Mouse (Mus musculus): ENCODE results near the gene Serinc3. TPM values are rescaled to one million over a fixed set of nuclear protein-coding genes. Genes with fewer than 3 reads are reported as not detected.
A peak's percentile ranks its signal among the peaks of the same experiment; 100 is the strongest.

The Serinc3 gene
- polyA plus RNA-seq, 1 experiment from 2014 or later: 54.3 TPM

DNA sequence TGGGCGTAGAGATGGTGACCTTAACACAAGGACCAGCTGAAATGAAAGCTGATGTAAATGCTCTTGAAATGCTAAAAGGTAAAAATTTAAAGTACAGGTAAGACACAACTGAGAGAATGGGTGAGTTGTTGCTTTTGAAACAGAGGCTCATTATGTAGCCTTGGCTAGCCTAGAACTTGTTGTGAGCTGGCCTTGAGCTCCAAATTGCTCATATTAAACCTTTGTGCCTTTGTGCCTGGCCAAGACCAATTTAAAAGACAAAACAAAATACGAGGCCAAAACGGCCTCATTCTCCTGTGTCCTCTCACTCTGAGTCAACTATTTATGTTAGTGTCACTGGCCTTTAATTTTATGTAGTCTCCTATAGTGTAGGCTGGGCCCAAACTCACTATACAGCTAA lies 42.0 kb upstream of the Serinc3 start:
- ATAC-seq (replicated peaks; ENCODE audit: low FRiP score, low TSS enrichment, low read depth) (no peak), DNase-seq (ENCODE audit: low spot score) (no peak)
- Histone ChIP-seq H3K9me3 (ENCODE audit: control insufficient read depth, low read length) (no peaks in the 10 kb centered on the region), H3K27me3 (replicated peaks; ENCODE audit: control insufficient read depth, insufficient read depth, low read length) (no peaks in the 10 kb centered on the region), H3K4me2 (ENCODE audit: low read length) (no peak overlapping the region), H3K4me1 (replicated peaks; ENCODE audit: control insufficient read depth, insufficient read depth, low read length) (peaks cover 42% of the 10 kb centered on the region), H3K4me3 (ENCODE audit: low read depth, low read length) (no peak overlapping the region), H3K27ac (ENCODE audit: low read depth) (no peak overlapping the region), H3K36me3 (ENCODE audit: control insufficient read depth, insufficient read depth, low read length) (no peaks in the 10 kb centered on the region), H3K9ac (ENCODE audit: low read length) (no peak overlapping the region)
- WGBS: 60% methylated on average over 3 of the region's 3 CpGs

DNA sequence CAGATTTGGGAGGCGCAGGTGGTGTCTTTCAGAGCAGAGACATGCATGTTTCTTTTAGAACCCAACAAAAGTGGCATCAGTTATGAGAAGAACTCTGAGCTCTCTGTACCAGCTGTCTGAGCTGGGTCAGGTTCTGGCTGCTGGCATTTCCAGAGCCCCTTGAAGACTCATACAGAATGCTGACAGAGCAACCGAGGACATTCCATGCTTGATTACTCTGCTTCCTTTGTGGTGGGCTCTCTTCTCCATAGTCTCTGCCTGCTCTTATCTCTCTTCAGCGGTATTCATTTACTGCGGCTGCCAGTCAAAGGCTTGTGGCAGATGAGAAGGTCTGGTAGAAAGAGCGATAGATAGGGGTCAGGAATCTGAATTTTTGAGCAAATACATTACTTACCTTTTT lies 41.3 kb upstream of the Serinc3 start:
- 51% methylated on average over 5 of the region's 5 CpGs for WGBS
- H3K9me3 ChIP-seq (ENCODE audit: control insufficient read depth, low read length): no peaks in the 10 kb centered on the region
- no peak for ATAC-seq (replicated peaks; ENCODE audit: low FRiP score, low TSS enrichment, low read depth)
- no peaks in the 10 kb centered on the region for H3K36me3 ChIP-seq (ENCODE audit: control insufficient read depth, insufficient read depth, low read length)
- H3K27ac ChIP-seq (ENCODE audit: low read depth): peak overlapping the region; percentile 4; the same call in 1 of the 2 replicates
- peak overlapping the region; percentile 5; the same call in 1 of the 2 replicates for H3K4me2 ChIP-seq (ENCODE audit: low read length)
- H3K9ac ChIP-seq (ENCODE audit: low read length): no peak overlapping the region
- DNase-seq (ENCODE audit: low spot score): no peak
- peaks cover 40% of the 10 kb centered on the region for H3K4me1 ChIP-seq (replicated peaks; ENCODE audit: control insufficient read depth, insufficient read depth, low read length)
- no peak overlapping the region for H3K4me3 ChIP-seq (ENCODE audit: low read depth, low read length)
- no peaks in the 10 kb centered on the region for H3K27me3 ChIP-seq (replicated peaks; ENCODE audit: control insufficient read depth, insufficient read depth, low read length)

DNA sequence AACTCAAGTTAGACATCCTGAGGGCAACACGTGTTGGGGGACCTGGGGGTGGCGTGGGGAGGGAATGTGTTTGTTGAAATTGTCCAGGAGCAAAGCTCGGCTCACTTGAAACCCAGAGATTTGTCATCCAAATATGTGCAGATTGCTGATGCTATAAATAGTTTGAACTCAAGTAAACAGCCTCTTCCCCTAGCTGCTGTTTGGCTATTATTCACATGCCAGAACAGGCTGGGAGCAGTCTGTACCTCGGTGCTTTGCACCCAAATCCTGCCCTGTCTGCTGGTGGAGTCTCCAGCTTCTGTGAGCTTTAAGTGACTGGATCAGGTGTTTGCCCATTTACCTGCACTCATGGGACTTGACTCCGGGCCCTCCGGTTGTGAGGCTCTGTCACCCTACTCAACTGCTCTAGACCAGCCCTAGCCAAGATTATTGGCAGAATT lies 40.9 kb upstream of the Serinc3 start:
- Histone ChIP-seq H3K9me3 (ENCODE audit: control insufficient read depth, low read length) (no peaks in the 10 kb centered on the region), H3K9ac (ENCODE audit: low read length) (no peak overlapping the region), H3K4me1 (replicated peaks; ENCODE audit: control insufficient read depth, insufficient read depth, low read length) (peaks cover 40% of the 10 kb centered on the region), H3K27me3 (replicated peaks; ENCODE audit: control insufficient read depth, insufficient read depth, low read length) (no peaks in the 10 kb centered on the region), H3K27ac (ENCODE audit: low read depth) (peak overlapping the region; percentile 4; the same call in 1 of the 2 replicates), H3K4me3 (ENCODE audit: low read depth, low read length) (no peak overlapping the region), H3K36me3 (ENCODE audit: control insufficient read depth, insufficient read depth, low read length) (no peaks in the 10 kb centered on the region), H3K4me2 (ENCODE audit: low read length) (peak overlapping the region; percentile 5; the same call in 1 of the 2 replicates)
- 22% methylated on average over 6 of the region's 6 CpGs for WGBS
- DNase-seq (ENCODE audit: low spot score) (no peak), ATAC-seq (replicated peaks; ENCODE audit: low FRiP score, low TSS enrichment, low read depth) (0 out of 2 replicates have a peak, but pooled peaks have one; percentile 40)

GRCm38 (mm10) chr2:163685287-163685686 lies 40.4 kb upstream of the Serinc3 start:
- H3K4me2 ChIP-seq (ENCODE audit: low read length): 0 out of 2 replicates have a peak overlapping the region, but pooled peaks have one; percentile 5
- H3K4me1 ChIP-seq (replicated peaks; ENCODE audit: control insufficient read depth, insufficient read depth, low read length): peaks cover 38% of the 10 kb centered on the region
- no peak for ATAC-seq (replicated peaks; ENCODE audit: low FRiP score, low TSS enrichment, low read depth)
- H3K36me3 ChIP-seq (ENCODE audit: control insufficient read depth, insufficient read depth, low read length): no peaks in the 10 kb centered on the region
- no peaks in the 10 kb centered on the region for H3K27me3 ChIP-seq (replicated peaks; ENCODE audit: control insufficient read depth, insufficient read depth, low read length)
- no peak overlapping the region for H3K9ac ChIP-seq (ENCODE audit: low read length)
- H3K4me3 ChIP-seq (ENCODE audit: low read depth, low read length): no peak overlapping the region
- WGBS: 15% methylated on average over 4 of the region's 4 CpGs
- H3K27ac ChIP-seq (ENCODE audit: low read depth): peak overlapping the region; percentile 51; the same call in 1 of the 2 replicates
- DNase-seq (ENCODE audit: low spot score): no peak
- no peaks in the 10 kb centered on the region for H3K9me3 ChIP-seq (ENCODE audit: control insufficient read depth, low read length)

GRCm38 (mm10) chr2:163682344-163682743 lies 37.4 kb upstream of the Serinc3 start:
- Histone ChIP-seq H3K27me3 (replicated peaks; ENCODE audit: control insufficient read depth, insufficient read depth, low read length) (no peaks in the 10 kb centered on the region), H3K27ac (ENCODE audit: low read depth) (no peak overlapping the region), H3K9ac (ENCODE audit: low read length) (no peak overlapping the region), H3K36me3 (ENCODE audit: control insufficient read depth, insufficient read depth, low read length) (no peaks in the 10 kb centered on the region), H3K4me1 (replicated peaks; ENCODE audit: control insufficient read depth, insufficient read depth, low read length) (peaks cover 36% of the 10 kb centered on the region), H3K4me2 (ENCODE audit: low read length) (no peak overlapping the region), H3K9me3 (ENCODE audit: control insufficient read depth, low read length) (no peaks in the 10 kb centered on the region), H3K4me3 (ENCODE audit: low read depth, low read length) (no peak overlapping the region)
- no peak for DNase-seq (ENCODE audit: low spot score)
- ATAC-seq (replicated peaks; ENCODE audit: low FRiP score, low TSS enrichment, low read depth): no peak
- WGBS: 74% methylated on average over 2 of the region's 2 CpGs

- Histone ChIP-seq H3K27ac (ENCODE audit: low read depth) (no peak overlapping the region), H3K4me1 (replicated peaks; ENCODE audit: control insufficient read depth, insufficient read depth, low read length) (peaks cover 31% of the 10 kb centered on the region), H3K36me3 (ENCODE audit: control insufficient read depth, insufficient read depth, low read length) (no peaks in the 10 kb centered on the region), H3K9ac (ENCODE audit: low read length) (no peak overlapping the region), H3K4me3 (ENCODE audit: low read depth, low read length) (no peak overlapping the region), H3K4me2 (ENCODE audit: low read length) (no peak overlapping the region), H3K27me3 (replicated peaks; ENCODE audit: control insufficient read depth, insufficient read depth, low read length) (no peaks in the 10 kb centered on the region), H3K9me3 (ENCODE audit: control insufficient read depth, low read length) (no peaks in the 10 kb centered on the region)
- DNase-seq (ENCODE audit: low spot score): peak; percentile 48
- 93% methylated on average over 3 of the region's 3 CpGs for WGBS
- ATAC-seq (replicated peaks; ENCODE audit: low FRiP score, low TSS enrichment, low read depth): no peak
These were observed 31.8 kb upstream of the Serinc3 start for GRCm38 (mm10) chr2:163676745-163677144.

GRCm38 (mm10) chr2:163676321-163676720 lies 31.4 kb upstream of the Serinc3 start:
- Histone ChIP-seq H3K27ac (ENCODE audit: low read depth) (peak overlapping the region; percentile 70; the same call in 1 of the 2 replicates), H3K9me3 (ENCODE audit: control insufficient read depth, low read length) (no peaks in the 10 kb centered on the region), H3K27me3 (replicated peaks; ENCODE audit: control insufficient read depth, insufficient read depth, low read length) (no peaks in the 10 kb centered on the region), H3K36me3 (ENCODE audit: control insufficient read depth, insufficient read depth, low read length) (no peaks in the 10 kb centered on the region), H3K4me1 (replicated peaks; ENCODE audit: control insufficient read depth, insufficient read depth, low read length) (peaks cover 32% of the 10 kb centered on the region), H3K9ac (ENCODE audit: low read length) (no peak overlapping the region), H3K4me3 (ENCODE audit: low read depth, low read length) (no peak overlapping the region), H3K4me2 (ENCODE audit: low read length) (no peak overlapping the region; the same call in 1 of the 2 replicates)
- no peak for DNase-seq (ENCODE audit: low spot score)
- ATAC-seq (replicated peaks; ENCODE audit: low FRiP score, low TSS enrichment, low read depth): no peak
- 89% methylated on average over 4 of the region's 4 CpGs for WGBS

- Histone ChIP-seq H3K9me3 (ENCODE audit: control insufficient read depth, low read length) (no peaks in the 10 kb centered on the region), H3K4me2 (ENCODE audit: low read length) (peak overlapping the region; percentile 9), H3K9ac (ENCODE audit: low read length) (no peak overlapping the region), H3K36me3 (ENCODE audit: control insufficient read depth, insufficient read depth, low read length) (no peaks in the 10 kb centered on the region), H3K4me3 (ENCODE audit: low read depth, low read length) (no peak overlapping the region), H3K27ac (ENCODE audit: low read depth) (peak overlapping the region; percentile 70), H3K4me1 (replicated peaks; ENCODE audit: control insufficient read depth, insufficient read depth, low read length) (peaks cover 35% of the 10 kb centered on the region), H3K27me3 (replicated peaks; ENCODE audit: control insufficient read depth, insufficient read depth, low read length) (no peaks in the 10 kb centered on the region)
- peak; percentile 49 for DNase-seq (ENCODE audit: low spot score)
- 38% methylated on average over 6 of the region's 6 CpGs for WGBS
- ATAC-seq (replicated peaks; ENCODE audit: low FRiP score, low TSS enrichment, low read depth): 0 out of 2 replicates have a peak, but pooled peaks have one; percentile 2
These were observed 30.7 kb upstream of the Serinc3 start for GRCm38 (mm10) chr2:163675662-163676061.

DNA sequence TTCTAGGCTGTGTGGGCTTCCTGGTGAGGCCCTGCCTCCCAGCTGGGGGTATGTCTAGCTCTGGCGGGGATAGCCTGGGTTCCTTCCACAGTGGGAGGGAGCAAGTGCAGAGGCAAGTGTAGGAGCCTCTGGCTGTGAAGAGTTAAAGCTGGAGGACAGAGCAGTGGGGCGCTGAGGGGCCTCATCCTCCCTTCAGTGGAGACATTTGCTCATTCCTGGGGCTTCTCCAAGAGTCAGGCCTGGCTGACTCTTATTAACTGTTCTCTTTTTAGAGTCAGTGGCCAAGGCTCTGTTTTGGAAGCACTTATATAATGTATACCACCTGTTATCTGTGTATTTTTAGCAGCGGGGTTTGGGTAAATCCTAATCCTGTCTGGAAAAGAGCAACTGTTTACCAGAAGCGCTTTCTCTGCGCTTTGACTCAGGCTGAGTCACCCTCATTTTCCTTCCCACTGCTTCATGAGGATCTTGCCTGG lies 30.3 kb upstream of the Serinc3 start:
- 27% methylated on average over 5 of the region's 5 CpGs for WGBS

More for the DNA sequence above, 30.3 kb upstream of the Serinc3 start:
- H3K9ac ChIP-seq (ENCODE audit: low read length): no peak overlapping the region
- H3K4me1 ChIP-seq (replicated peaks; ENCODE audit: control insufficient read depth, insufficient read depth, low read length): peaks cover 35% of the 10 kb centered on the region
- no peaks in the 10 kb centered on the region for H3K27me3 ChIP-seq (replicated peaks; ENCODE audit: control insufficient read depth, insufficient read depth, low read length)
- ATAC-seq (replicated peaks; ENCODE audit: low FRiP score, low TSS enrichment, low read depth) (peak; percentile 75), DNase-seq (ENCODE audit: low spot score) (no peak)
- no peaks in the 10 kb centered on the region for H3K9me3 ChIP-seq (ENCODE audit: control insufficient read depth, low read length)
- H3K4me3 ChIP-seq (ENCODE audit: low read depth, low read length): no peak overlapping the region
- peak overlapping the region; percentile 22 for H3K4me2 ChIP-seq (ENCODE audit: low read length)
- no peaks in the 10 kb centered on the region for H3K36me3 ChIP-seq (ENCODE audit: control insufficient read depth, insufficient read depth, low read length)
- peak overlapping the region; percentile 70 for H3K27ac ChIP-seq (ENCODE audit: low read depth)

Data from intestine, embryonic 14.5 days (tissue).